Mouse (Mus musculus) ES-E14 (cell line): ENCODE measurements around the gene Smim12. TPM values are rescaled to one million over a fixed set of nuclear protein-coding genes. Genes with fewer than 3 reads are reported as not detected.
A peak's percentile ranks its signal among the peaks of the same experiment; 100 is the strongest.

Source experiments
- DNase-seq: peaks from one replicate; pipeline ENCODE4 v3.0.0-alpha.2; 2013; ENCODE audit warnings: low read depth, low spot score
- H3K27ac ChIP-seq: 2 replicates; pipeline ENCODE4 v1.5.1; 2012; ENCODE audit warnings: low read depth, mild to moderate bottlenecking, low read length, moderate library complexity, mixed read lengths; ENCODE audit not compliant: poor library complexity, insufficient read depth, severe bottlenecking
- H3K36me3 ChIP-seq: 2 replicates; pipeline ENCODE4 v1.6.1; 2012; ENCODE audit warnings: mild to moderate bottlenecking, low read length, moderate library complexity, mixed read lengths; ENCODE audit not compliant: control insufficient read depth, poor library complexity, insufficient read depth, severe bottlenecking
- H3K4me1 ChIP-seq, 2 experiments: fragments of 150-350 bp in 1 of 2; sonication (generic) in 1 of 2; 2 replicates each; pipeline ENCODE4 v1.6.1; 2012; ENCODE audit warnings: low read length in 2 of 2, mild to moderate bottlenecking in 1 of 2, mixed read lengths in 1 of 2; ENCODE audit not compliant: control insufficient read depth in 2 of 2, insufficient read depth in 2 of 2, poor library complexity in 1 of 2
- H3K4me3 ChIP-seq, 2 experiments: fragments of 150-350 bp in 1 of 2; sonication (generic) in 1 of 2; 2 replicates each; pipeline ENCODE4 v1.5.1; 2012; ENCODE audit warnings: low read length in 2 of 2, low read depth in 1 of 2, mild to moderate bottlenecking in 1 of 2, mixed read lengths in 1 of 2; ENCODE audit not compliant: insufficient read depth in 1 of 2, poor library complexity in 1 of 2, severe bottlenecking in 1 of 2
- H3K9ac ChIP-seq: 2 replicates; pipeline ENCODE4 v1.6.1; 2012; ENCODE audit warnings: low read depth, mild to moderate bottlenecking, low read length, mixed read lengths; ENCODE audit not compliant: poor library complexity, insufficient read depth, severe bottlenecking
- H3K9me3 ChIP-seq: fragments of 150-350 bp; sonication (generic); 2 replicates; pipeline ENCODE4 v1.6.1; 2012; ENCODE audit warnings: low read depth, mild to moderate bottlenecking, low read length; ENCODE audit not compliant: control insufficient read depth, insufficient read depth
- CHD2 ChIP-seq: IDR thresholded peaks from 2 replicates; pipeline ENCODE4 v1.6.1; 2014; ENCODE audit warnings: mild to moderate bottlenecking, low read depth, low read length, inconsistent platforms
- HCFC1 ChIP-seq: IDR thresholded peaks from 2 replicates; pipeline ENCODE4 v1.6.1; 2012; ENCODE audit warnings: low read length, inconsistent platforms, borderline replicate concordance; ENCODE audit not compliant: insufficient read depth
- MAFK ChIP-seq: IDR thresholded peaks from 2 replicates; pipeline ENCODE4 v1.6.1; 2014; ENCODE audit warnings: mild to moderate bottlenecking, low read depth, low read length, inconsistent platforms; ENCODE audit not compliant: insufficient read depth
- ZC3H11A ChIP-seq: IDR thresholded peaks from 2 replicates; pipeline ENCODE4 v1.6.1; 2012; ENCODE audit warnings: low read depth, mild to moderate bottlenecking, inconsistent platforms, low read length, borderline replicate concordance
- ZNF384 ChIP-seq: IDR thresholded peaks from 2 replicates; pipeline ENCODE4 v1.6.1; 2012; ENCODE audit warnings: low read depth, low read length, inconsistent platforms
- in situ Hi-C, 2 experiments: fragments of 600-800 bp; cut with MboI; formaldehyde crosslinking; loops; one replicate each; pipeline ENCODE4 v1.15.1; 2025; ENCODE audit warnings: low sequenced_read_pairs in 2 of 2, inconsistent platforms in 1 of 2; ENCODE audit not compliant: unreplicated experiment in 2 of 2
- total RNA-seq: library from RNA; depleted of rRNA; stranded (reverse); fragments of 300-350 nt; gene quantifications from 2 replicates; pipeline ENCODE4 v1.2.3, GENCODE M21; 2012; rRNA removed

Smim12 gene
- 50.2 and 72.6 TPM in 2 replicates for total RNA-seq

- DNase-seq: peak; percentile 97
- peak; percentile 78 for TF ChIP-seq HCFC1
- no peak for TF ChIP-seq ZNF384
- TF ChIP-seq MAFK: peak; percentile 12; the same call in 1 of the 2 replicates
- TF ChIP-seq ZC3H11A: peak; percentile 6; the same call in 1 of the 2 replicates
- TF ChIP-seq CHD2: 0 out of 2 replicates have a peak, but pooled peaks have one; percentile 27
- Histone ChIP-seq H3K9me3 (no peaks in the 10 kb centered on the region), H3K4me1 (peaks cover 0 to 2% of the 10 kb centered on the region in 2 experiments; a peak in 1 of 4 replicates), H3K36me3 (peaks cover 10% of the 10 kb centered on the region), H3K27ac (no peak within 1 kb of the TSS), H3K4me3 (peak within 1 kb of the TSS; percentile 85 to 97), H3K9ac (peak within 1 kb of the TSS; percentile 83)
- in situ Hi-C loops: loop anchor here in 1 of 2 experiments (10.0 kb wide), 2 partner anchors 89 to 179 kb away; partner anchors contain the start of gene Zmym1
These were observed at the start of gene Smim12 for GRCm38 (mm10) chr4:127243552-127243951. TSS of gene Smim12 (plus strand) at chr4:127243784.

- Histone ChIP-seq H3K27ac (no peak overlapping the region), H3K4me1 (peaks cover 40 to 42% of the 10 kb centered on the region in 2 experiments), H3K36me3 (peaks cover 6% of the 10 kb centered on the region; the same call in 1 of the 2 replicates), H3K9me3 (no peaks in the 10 kb centered on the region), H3K4me3 (no peak overlapping the region), H3K9ac (no peak overlapping the region)
- in situ Hi-C loops: no loop called here
- DNase-seq: no peak
- no peak for TF ChIP-seq CHD2
- no peak for TF ChIP-seq MAFK
- no peak for TF ChIP-seq ZC3H11A
- no peak for TF ChIP-seq HCFC1
These were observed 48.9 kb upstream of the Smim12 start for GRCm38 (mm10) chr4:127194477-127195269.

- in situ Hi-C loops: no loop called here
- Histone ChIP-seq H3K9me3 (no peaks in the 10 kb centered on the region), H3K36me3 (peaks cover 6% of the 10 kb centered on the region; the same call in 1 of the 2 replicates), H3K4me1 (peaks cover 18 to 32% of the 10 kb centered on the region in 2 experiments), H3K27ac (peak overlapping the region; percentile 65; the same call in 1 of the 2 replicates), H3K4me3 (peak overlapping the region in 1 of 2 experiments; percentile 19; a peak in 2 of 4 replicates), H3K9ac (no peak overlapping the region)
- no peak for DNase-seq
- TF ChIP-seq HCFC1 (no peak), ZNF384 (no peak), CHD2 (no peak), MAFK (no peak), ZC3H11A (no peak)
These were observed 45.0 kb upstream of the Smim12 start for GRCm38 (mm10) chr4:127198609-127199008.

GRCm38 (mm10) chr4:127199406-127199805 is 44.2 kb upstream of the Smim12 start:
- no peak for DNase-seq
- Histone ChIP-seq H3K27ac (peak overlapping the region; percentile 65), H3K9me3 (no peaks in the 10 kb centered on the region), H3K4me3 (peak overlapping the region; percentile 65 to 69), H3K36me3 (peaks cover 8% of the 10 kb centered on the region; the same call in 1 of the 2 replicates), H3K9ac (peak overlapping the region; percentile 80), H3K4me1 (peaks cover 14 to 28% of the 10 kb centered on the region in 2 experiments)
- TF ChIP-seq MAFK (no peak), HCFC1 (no peak), ZC3H11A (peak; percentile 8; the same call in 1 of the 2 replicates)
- in situ Hi-C loops: no loop called here
